Mouse (Mus musculus): Measurements from ENCODE around the gene Creld2.

Gene Creld2

GRCm38 (mm10) chr15:88868024-88868742 lies 48.7 kb downstream of the Creld2 start:
- DNase-seq: peak in 1 of 2 experiments; percentile 2

- no peak for DNase-seq
Measured at GRCm38 (mm10) chr15:88870418-88871185, 51.2 kb downstream of the Creld2 start.

GRCm38 (mm10) chr15:88874061-88874460 lies 54.6 kb downstream of the Creld2 start:
- peak in 1 of 2 experiments; percentile 4 for DNase-seq

GRCm38 (mm10) chr15:88874477-88874876 lies 55.0 kb downstream of the Creld2 start:
- DNase-seq: no peak

- DNase-seq: no peak
Measured at GRCm38 (mm10) chr15:88875625-88876081, 56.2 kb downstream of the Creld2 start.
